Mouse (Mus musculus) ZHBTc4 (cell line): Measurements from ENCODE around the gene Ptar1.
A peak's percentile ranks its signal among the peaks of the same experiment; 100 is the strongest.

Source experiments
- DNase-seq: peaks from one replicate; pipeline ENCODE4 v3.0.0-alpha.2; 2011; ENCODE audit warnings: low read depth, low spot score

Ptar1 gene

GRCm38 (mm10) chr19:23757961-23758553 is 70.8 kb downstream of the Ptar1 start:
- DNase-seq, result peak; percentile 98

DNA sequence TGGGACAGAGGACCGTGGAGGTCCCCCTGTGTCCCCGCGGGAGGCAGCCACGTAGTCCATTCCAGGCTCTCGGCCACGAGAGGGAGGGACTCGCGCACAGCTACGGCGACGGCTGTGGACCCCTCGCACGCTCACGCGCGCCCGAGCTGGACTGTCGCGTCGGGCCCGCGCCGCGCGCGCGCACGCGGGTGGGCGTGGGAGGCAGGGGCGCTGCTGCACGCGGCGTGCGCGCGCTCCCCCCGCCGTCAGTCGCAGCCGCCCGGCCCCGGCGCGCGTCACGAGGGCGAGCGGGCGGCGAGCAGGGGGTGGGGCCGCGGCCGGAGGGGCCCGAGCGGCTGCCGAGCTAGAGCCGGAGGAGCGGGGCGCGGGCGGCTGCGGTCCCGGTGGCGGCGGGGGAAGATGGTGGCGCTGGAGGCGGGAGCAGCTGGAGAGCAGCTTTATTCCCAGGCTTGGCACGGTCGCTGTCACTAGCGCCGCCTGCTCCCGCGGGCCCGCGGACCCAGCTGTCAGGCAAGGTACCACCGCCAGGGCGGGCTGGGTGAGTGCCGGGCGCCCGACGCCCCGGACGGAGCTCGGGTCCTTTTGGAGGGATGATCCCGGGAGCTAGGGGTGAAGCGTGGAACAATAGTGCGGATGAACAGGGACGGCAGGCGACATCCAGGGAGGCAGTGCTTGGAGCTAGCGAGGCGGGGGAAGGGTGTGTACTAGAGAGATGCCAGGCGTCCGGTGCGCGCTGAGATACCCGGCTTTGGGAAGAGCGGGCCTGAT is 71.5 kb downstream of the Ptar1 start, which contains the start of gene Apba1:
TSS of gene Apba1 (plus strand) at position 334 of the 768 bp plus-strand sequence.
- DNase-seq, result peak; percentile 81

GRCm38 (mm10) chr19:23759322-23759945 is 72.2 kb downstream of the Ptar1 start:
- peak; percentile 12 for DNase-seq

GRCm38 (mm10) chr19:23763371-23763770 is 76.1 kb downstream of the Ptar1 start:
- no peak for DNase-seq

GRCm38 (mm10) chr19:23764051-23764450 is 76.8 kb downstream of the Ptar1 start:
- DNase-seq, result no peak

GRCm38 (mm10) chr19:23768864-23769263 is 81.6 kb downstream of the Ptar1 start:
- no peak for DNase-seq

DNA sequence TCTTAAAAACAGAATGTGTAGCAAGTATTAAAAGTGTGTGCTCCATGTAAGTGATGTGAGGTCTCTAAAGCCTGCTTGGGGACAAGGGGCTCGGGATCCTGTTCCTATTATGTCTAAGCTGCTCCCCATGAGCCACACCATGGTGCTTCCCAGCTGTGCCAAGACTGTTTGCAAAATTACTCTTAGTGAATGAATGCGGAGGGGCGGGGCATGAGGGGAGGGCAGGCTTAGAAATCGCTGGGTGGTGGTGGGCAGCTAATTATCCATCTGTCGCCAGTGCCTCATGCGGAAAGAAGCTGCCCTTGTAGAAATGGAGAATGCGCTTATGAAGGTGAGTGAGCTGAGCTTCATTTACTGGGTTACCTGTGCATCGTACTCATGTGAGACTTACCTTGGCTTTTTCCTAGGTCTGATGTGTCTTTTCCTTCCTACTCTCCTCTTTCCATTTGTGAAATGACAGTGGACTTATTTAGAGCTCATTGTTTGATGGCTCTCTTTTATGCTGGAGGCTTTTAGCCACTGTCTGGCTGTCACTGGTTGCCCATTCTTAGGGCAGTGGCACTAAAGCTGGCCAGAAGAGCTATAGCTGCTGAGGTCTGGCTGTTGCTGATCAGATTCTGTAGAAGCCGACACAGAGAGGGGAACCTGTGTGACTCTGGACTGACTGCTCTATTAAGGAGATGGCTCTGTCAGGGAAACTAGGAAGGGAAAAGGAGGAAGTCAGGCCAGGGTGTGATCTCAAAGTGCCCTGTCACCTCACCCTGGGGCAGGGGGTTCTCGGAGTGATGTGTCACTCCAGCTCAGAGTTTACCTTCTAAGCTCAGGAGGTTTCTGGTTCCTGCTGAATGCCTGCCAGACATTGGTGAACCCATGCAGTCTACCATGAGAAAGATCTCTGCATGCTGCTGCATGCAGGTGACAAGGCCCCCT is 83.5 kb downstream of the Ptar1 start:
- DNase-seq, result no peak

DNA sequence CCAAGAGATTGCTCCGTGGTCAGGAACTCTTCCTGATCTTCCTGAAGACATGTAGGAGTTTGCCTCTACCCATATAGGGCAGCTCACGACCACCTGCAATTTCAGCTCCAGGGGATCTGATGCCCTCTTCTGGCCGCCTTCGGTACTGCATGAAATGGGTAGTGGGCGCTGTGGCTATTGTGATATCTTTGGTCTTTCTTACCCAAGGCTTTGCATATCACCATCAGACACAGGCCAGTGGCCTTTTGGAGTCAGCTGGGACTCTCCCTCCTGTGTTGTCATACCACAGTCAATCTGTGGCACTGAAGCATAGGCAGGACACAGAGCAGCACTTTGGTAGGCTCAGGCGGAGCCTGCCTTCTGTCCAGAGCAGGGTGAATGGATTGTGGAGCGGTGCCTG is 84.7 kb downstream of the Ptar1 start:
- DNase-seq, result peak; percentile 70

DNA sequence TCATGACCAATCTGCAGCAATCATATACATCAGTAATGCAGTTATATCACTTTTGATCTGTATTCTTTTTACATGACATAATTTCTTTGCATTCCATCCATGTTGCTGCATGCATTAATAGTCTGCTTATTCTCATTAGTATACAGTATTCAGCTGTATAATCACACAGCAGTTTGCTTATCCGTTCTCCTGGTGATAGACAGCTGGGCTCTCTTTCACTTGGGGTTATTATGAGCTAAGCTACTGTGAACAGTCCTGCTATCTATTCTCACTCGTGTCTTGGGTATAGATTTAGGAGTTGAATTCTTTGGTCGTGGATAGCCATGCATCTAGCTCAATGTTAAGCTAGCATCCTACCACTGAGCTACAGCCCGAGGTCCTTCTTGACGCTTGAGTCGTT is 88.1 kb downstream of the Ptar1 start:
- DNase-seq, result no peak

GRCm38 (mm10) chr19:23779130-23779529 is 91.9 kb downstream of the Ptar1 start:
- DNase-seq, result no peak

DNA sequence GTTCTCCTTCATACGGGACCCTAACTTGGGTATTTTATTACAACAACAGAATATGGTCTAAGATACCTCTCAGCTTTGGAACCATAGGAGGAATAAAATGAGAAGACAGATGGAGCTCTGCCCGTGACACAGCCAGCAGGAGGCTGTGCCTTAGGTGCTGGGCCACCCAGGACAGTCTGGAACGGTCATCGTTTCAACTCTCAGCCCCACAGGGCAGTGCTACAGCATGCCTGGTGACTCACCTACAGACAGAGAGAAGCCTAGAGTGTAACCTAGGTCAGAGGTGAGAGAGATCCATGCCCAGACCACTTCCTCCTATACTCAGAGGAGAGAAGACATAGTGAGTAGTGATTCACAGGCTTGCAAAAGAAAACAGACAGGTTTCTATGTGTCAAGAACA is 92.9 kb downstream of the Ptar1 start:
- DNase-seq, result no peak
